Comparison of ENCODE assay signal across 8 mouse cellular contexts in genomic region chr8:122524506-122524905, GRCm38 (mm10). TPM values are rescaled to one million over a fixed set of nuclear protein-coding genes. Genes with fewer than 3 reads are reported as not detected.
A peak's percentile ranks its signal among the peaks of the same experiment; 100 is the strongest.
DNase-seq lines count a peak whose midpoint lies in the region; ATAC-seq and TF ChIP-seq lines count a peak whose summit lies in the region.

No protein-coding gene starts in this region.

- H3K4me2 ChIP-seq in forebrain, embryonic 14.5 days (ENCODE audit: low read length), result peak overlapping the region; percentile 44
- peak overlapping the region; percentile 48 for H3K4me2 ChIP-seq in limb, embryonic 13.5 days (replicated peaks)

- peak overlapping the region; percentile 98 for H3K27ac ChIP-seq in ES-E14 (ENCODE audit: insufficient read depth, low read depth, low read length, poor library complexity, severe bottlenecking)
- no peak overlapping the region for H3K27ac ChIP-seq in forebrain, embryonic 14.5 days (ENCODE audit: low read depth, low read length)
- H3K27ac ChIP-seq in limb, embryonic 13.5 days, result peak overlapping the region; percentile 67; the same call in 1 of the 2 replicates

- peaks cover 18 to 40% of the 10 kb centered on the region in 2 experiments for H3K4me1 ChIP-seq in ES-E14 (ENCODE audit: control insufficient read depth in 2 of 2, insufficient read depth in 2 of 2, low read length in 2 of 2, poor library complexity in 1 of 2)
- peaks cover 19% of the 10 kb centered on the region for H3K4me1 ChIP-seq in forebrain, embryonic 14.5 days (ENCODE audit: control insufficient read depth, insufficient read depth, low read length)
- H3K4me1 ChIP-seq in limb, embryonic 13.5 days, result peaks cover 54% of the 10 kb centered on the region

- 46% methylated on average over 6 of the region's 6 CpGs for WGBS in forebrain, embryonic 14.5 days
- WGBS in limb, embryonic 13.5 days, result 74% methylated on average over 6 of the region's 6 CpGs

- peak; percentile 22; the same call in 1 of the 2 replicates for ATAC-seq in forebrain, embryonic 14.5 days
- no peak for ATAC-seq in limb, embryonic 13.5 days (ENCODE audit: low FRiP score, low read depth)

- H3K4me3 ChIP-seq in ES-E14 (ENCODE audit: insufficient read depth in 1 of 2, low read depth in 1 of 2, low read length in 2 of 2, poor library complexity in 1 of 2, severe bottlenecking in 1 of 2), result peak overlapping the region; percentile 22 to 36; a peak in 3 of 4 replicates
- no peak overlapping the region for H3K4me3 ChIP-seq in forebrain, embryonic 14.5 days (ENCODE audit: low read depth, low read length)
- H3K4me3 ChIP-seq in limb, embryonic 13.5 days, result no peak overlapping the region

- peaks cover 7% of the 10 kb centered on the region; the same call in 1 of the 2 replicates for H3K36me3 ChIP-seq in ES-E14 (ENCODE audit: control insufficient read depth, insufficient read depth, low read length, poor library complexity, severe bottlenecking)
- no peaks in the 10 kb centered on the region for H3K36me3 ChIP-seq in forebrain, embryonic 14.5 days (ENCODE audit: control insufficient read depth, insufficient read depth, low read length)
- peaks cover 7% of the 10 kb centered on the region for H3K36me3 ChIP-seq in limb, embryonic 13.5 days

- peak overlapping the region; percentile 74 for H3K9ac ChIP-seq in ES-E14 (ENCODE audit: insufficient read depth, low read depth, low read length, poor library complexity, severe bottlenecking)
- H3K9ac ChIP-seq in forebrain, embryonic 14.5 days (ENCODE audit: low read length), result no peak overlapping the region; the same call in 1 of the 2 replicates
- peak overlapping the region; percentile 19 for H3K9ac ChIP-seq in limb, embryonic 13.5 days

- intact Hi-C loops in heart, postnatal 14 days (cut with DNase I), result no loop called here
- intact Hi-C loops in left cerebral cortex, postnatal 25 days (cut with DNase I), result no loop called here

- in situ Hi-C loops in ES-E14 (cut with MboI; ENCODE audit: low sequenced_read_pairs in 2 of 2, unreplicated experiment in 2 of 2), result no loop called here

- DNase-seq in heart, adult 11 months, result peak; percentile 95
- no peak for DNase-seq in heart, postnatal 14 days
- no peak for DNase-seq in ES-E14 (ENCODE audit: low read depth, low spot score)
- DNase-seq in forebrain, embryonic 14.5 days (ENCODE audit: low spot score), result no peak
- DNase-seq in left cerebral cortex, postnatal 25 days (ENCODE audit: low spot score in 2 of 2), result no peak
- DNase-seq in thymus, postnatal 25 days, result no peak
- no peak for DNase-seq in thymus, adult 18-20 months

- H3K27me3 ChIP-seq in forebrain, embryonic 14.5 days (replicated peaks; ENCODE audit: control insufficient read depth, insufficient read depth, low read length), result no peaks in the 10 kb centered on the region
- H3K27me3 ChIP-seq in limb, embryonic 13.5 days, result no peaks in the 10 kb centered on the region

- no peaks in the 10 kb centered on the region for H3K9me3 ChIP-seq in ES-E14 (ENCODE audit: control insufficient read depth, insufficient read depth, low read depth, low read length)
- H3K9me3 ChIP-seq in forebrain, embryonic 14.5 days (replicated peaks; ENCODE audit: control insufficient read depth, low read length), result no peaks in the 10 kb centered on the region
- no peaks in the 10 kb centered on the region for H3K9me3 ChIP-seq in limb, embryonic 13.5 days

TF ChIP-seq in ES-E14, 5 proteins besides CTCF, POLR2A, EP300 and RAD21:
- TF ChIP-seq HCFC1 (IDR thresholded peaks at IDR 0.05; ENCODE audit: borderline replicate concordance, insufficient read depth, low read length) (no peak), ZC3H11A (IDR thresholded peaks at IDR 0.05; ENCODE audit: borderline replicate concordance, low read depth, low read length) (no peak), ZNF384 (IDR thresholded peaks at IDR 0.05; ENCODE audit: low read depth, low read length) (no peak), CHD2 (IDR thresholded peaks at IDR 0.05; ENCODE audit: low read depth, low read length) (no peak), MAFK (IDR thresholded peaks at IDR 0.05; ENCODE audit: insufficient read depth, low read depth, low read length) (no peak)

RNA-seq across cellular contexts. Expression of gene Piezo1, which starts 26.6 kb away (rescaled TPM):
- total RNA-seq in heart, postnatal 14 days (2021), result 10 to 100 TPM; 27.2 to 30.2 TPM
- 204 and 335 TPM in 2 replicates for total RNA-seq in ES-E14 (2012; rRNA removed)
- 1.2 and 1.6 TPM in 2 replicates for polyA plus RNA-seq in forebrain, embryonic 14.5 days (2014; fragmentation: Nextera tagmentation; extraction: Ambion mirVana)
- 14.0 and 14.7 TPM in 2 replicates for polyA plus RNA-seq in limb, embryonic 13.5 days (2015; fragmentation: Nextera tagmentation; extraction: Ambion mirVana)
- total RNA-seq in left cerebral cortex, postnatal 25 days (2021), result 1 to 10 TPM; 5.6 to 6.3 TPM

RNA-seq across cellular contexts. Expression of gene Cdt1, which starts 43.3 kb away (rescaled TPM):
- total RNA-seq in heart, postnatal 14 days (2021), result 1 to 10 TPM; 3.6 to 4.6 TPM
- total RNA-seq in ES-E14 (2012; rRNA removed), result 139 and 168 TPM in 2 replicates
- 12.8 and 13.4 TPM in 2 replicates for polyA plus RNA-seq in forebrain, embryonic 14.5 days (2014; fragmentation: Nextera tagmentation; extraction: Ambion mirVana)
- polyA plus RNA-seq in limb, embryonic 13.5 days (2015; fragmentation: Nextera tagmentation; extraction: Ambion mirVana), result 39.3 and 40.2 TPM in 2 replicates
- total RNA-seq in left cerebral cortex, postnatal 25 days (2021), result 1 to 10 TPM; 1.7 to 3.1 TPM

RNA-seq across cellular contexts. Expression of gene Ctu2, which starts 48.6 kb away (rescaled TPM):
- total RNA-seq in heart, postnatal 14 days (2021), result 10 to 100 TPM; 10.8 TPM
- 79.8 and 96.0 TPM in 2 replicates for total RNA-seq in ES-E14 (2012; rRNA removed)
- polyA plus RNA-seq in forebrain, embryonic 14.5 days (2014; fragmentation: Nextera tagmentation; extraction: Ambion mirVana), result 81.3 and 88.4 TPM in 2 replicates
- polyA plus RNA-seq in limb, embryonic 13.5 days (2015; fragmentation: Nextera tagmentation; extraction: Ambion mirVana), result 56.7 and 59.4 TPM in 2 replicates
- 10 to 100 TPM; 19.5 to 23.2 TPM for total RNA-seq in left cerebral cortex, postnatal 25 days (2021)

RNA-seq across cellular contexts. Expression of gene Rnf166, which starts 48.6 kb away (rescaled TPM):
- 10 to 100 TPM; 28.7 to 28.9 TPM for total RNA-seq in heart, postnatal 14 days (2021)
- total RNA-seq in ES-E14 (2012; rRNA removed), result 10.8 and 15.0 TPM in 2 replicates
- 28.8 and 32.2 TPM in 2 replicates for polyA plus RNA-seq in forebrain, embryonic 14.5 days (2014; fragmentation: Nextera tagmentation; extraction: Ambion mirVana)
- 51.2 and 52.6 TPM in 2 replicates for polyA plus RNA-seq in limb, embryonic 13.5 days (2015; fragmentation: Nextera tagmentation; extraction: Ambion mirVana)
- 10 to 100 TPM; 33.7 to 41.6 TPM for total RNA-seq in left cerebral cortex, postnatal 25 days (2021)

RNA-seq across cellular contexts. Expression of gene Aprt, which starts 52.2 kb away (rescaled TPM):
- 10 to 100 TPM; 32.7 to 34.5 TPM for total RNA-seq in heart, postnatal 14 days (2021)
- 400 and 412 TPM in 2 replicates for total RNA-seq in ES-E14 (2012; rRNA removed)
- 200 and 247 TPM in 2 replicates for polyA plus RNA-seq in forebrain, embryonic 14.5 days (2014; fragmentation: Nextera tagmentation; extraction: Ambion mirVana)
- 335 and 351 TPM in 2 replicates for polyA plus RNA-seq in limb, embryonic 13.5 days (2015; fragmentation: Nextera tagmentation; extraction: Ambion mirVana)
- total RNA-seq in left cerebral cortex, postnatal 25 days (2021), result 10 to 100 TPM; 56.6 to 60.4 TPM

Comparison
In these comparisons a context has a peak if more than half of its experiments do, and no peak if none do; other contexts are left out.
1. H3K4me3 ChIP-seq: peak in ES-E14 (2 of 2); none in forebrain, embryonic 14.5 days (single experiment) and limb, embryonic 13.5 days (single experiment).
2. RNA of gene Cdt1, which starts 43.3 kb away (total RNA-seq): 139 to 168 TPM in ES-E14; 3.6 to 4.6 TPM in heart, postnatal 14 days and 1.7 to 3.1 TPM in left cerebral cortex, postnatal 25 days; every median in the first group is over 10 times any median in the second.